Mouse (Mus musculus): ENCODE measurements around the gene Best2. TPM values are rescaled to one million over a fixed set of nuclear protein-coding genes. Genes with fewer than 3 reads are reported as not detected.

Best2 gene
- polyA plus RNA-seq, 1 experiment from 2014 or later = not detected

DNA sequence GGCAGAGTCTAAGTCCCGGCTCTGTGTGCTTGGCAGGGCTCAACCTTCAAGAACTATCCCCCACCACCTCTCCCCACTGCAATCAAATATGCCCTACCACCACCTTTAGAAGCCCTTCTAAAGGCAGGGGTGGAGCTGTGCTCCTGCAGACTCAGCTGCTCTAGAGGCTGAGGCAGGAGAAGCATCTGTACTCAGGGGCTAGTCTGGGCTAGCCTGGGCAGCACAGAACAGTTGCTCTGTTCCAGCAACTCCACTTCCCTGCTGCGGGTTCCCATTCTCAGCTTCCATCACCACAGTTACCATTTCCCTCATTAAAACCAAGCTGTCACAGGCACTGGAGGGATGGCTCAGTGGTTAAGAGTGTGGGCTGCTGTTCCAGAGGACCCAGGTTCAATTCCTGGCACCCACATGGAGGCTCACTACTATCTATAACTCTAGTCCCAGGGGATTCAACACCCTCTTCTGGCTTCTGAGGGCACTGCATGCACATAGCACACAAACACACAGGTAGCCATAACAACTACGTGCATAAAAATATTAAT lies 7.3 kb upstream of the Best2 start:
- Histone ChIP-seq H3K9ac (no peak overlapping the region), H3K27me3 (no peaks in the 10 kb centered on the region), H3K9me3 (replicated peaks) (no peaks in the 10 kb centered on the region), H3K27ac (replicated peaks) (no peak overlapping the region), H3K4me2 (no peak overlapping the region), H3K4me1 (replicated peaks) (peaks cover 26% of the 10 kb centered on the region), H3K36me3 (replicated peaks) (peaks cover 67% of the 10 kb centered on the region), H3K4me3 (replicated peaks) (no peak overlapping the region)
- 81% methylated on average over 3 of the region's 3 CpGs for WGBS (ENCODE audit: insufficient replicate concordance)
- no peak for ATAC-seq (ENCODE audit: insufficient read depth)

DNA sequence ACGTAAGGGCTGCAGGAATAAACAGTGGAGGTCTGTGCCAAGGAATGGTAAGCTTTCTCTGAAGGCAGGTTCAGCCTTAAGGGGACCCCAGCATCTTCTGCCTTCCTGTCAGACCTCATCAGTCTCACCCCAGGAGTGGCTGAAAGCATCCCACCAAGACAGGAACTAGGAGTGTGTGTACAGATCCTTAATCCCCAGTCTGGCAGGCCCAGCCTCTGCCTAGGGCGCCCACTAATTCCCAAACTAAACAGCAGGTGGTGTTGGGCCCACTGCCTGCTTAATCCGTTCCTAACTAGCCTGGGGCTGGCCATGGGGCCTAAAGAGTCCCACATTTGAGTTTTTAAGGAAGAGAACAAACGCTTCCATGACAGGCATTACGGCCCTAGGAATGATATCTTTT lies 2.9 kb upstream of the Best2 start:
- Histone ChIP-seq H3K27ac (replicated peaks) (no peak overlapping the region), H3K27me3 (peaks cover 34% of the 10 kb centered on the region), H3K9ac (no peak overlapping the region), H3K36me3 (replicated peaks) (peaks cover 46% of the 10 kb centered on the region), H3K9me3 (replicated peaks) (no peaks in the 10 kb centered on the region), H3K4me3 (replicated peaks) (no peak overlapping the region), H3K4me1 (replicated peaks) (peaks cover 6% of the 10 kb centered on the region), H3K4me2 (no peak overlapping the region)
- 61% methylated on average over 5 of the region's 5 CpGs for WGBS (ENCODE audit: insufficient replicate concordance)
- no peak for ATAC-seq (ENCODE audit: insufficient read depth)

DNA sequence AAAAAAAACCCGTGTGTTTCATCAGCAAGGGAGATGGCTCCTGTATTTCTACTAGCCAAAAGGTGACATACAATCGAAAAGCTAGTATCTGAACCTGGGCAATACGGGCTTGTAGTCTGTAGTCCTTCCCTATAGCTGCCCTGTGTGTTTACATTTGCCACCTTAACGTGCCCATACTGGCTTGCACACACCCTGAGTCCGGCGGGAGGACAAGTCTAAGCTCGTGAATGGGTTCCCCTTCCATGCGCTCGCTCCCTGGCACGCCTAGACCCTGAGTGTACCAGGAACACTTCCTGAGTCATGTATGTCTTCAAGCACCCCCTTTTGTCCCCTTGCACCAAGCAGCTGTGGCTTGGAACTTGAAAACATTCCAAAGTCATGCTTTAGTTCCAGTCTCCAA lies 2.4 kb upstream of the Best2 start:
- Histone ChIP-seq H3K9ac (no peak overlapping the region), H3K4me1 (replicated peaks) (peaks cover 6% of the 10 kb centered on the region), H3K4me2 (no peak overlapping the region), H3K36me3 (replicated peaks) (peaks cover 42% of the 10 kb centered on the region), H3K27me3 (peaks cover 38% of the 10 kb centered on the region), H3K9me3 (replicated peaks) (no peaks in the 10 kb centered on the region), H3K27ac (replicated peaks) (no peak overlapping the region), H3K4me3 (replicated peaks) (no peak overlapping the region)
- WGBS (ENCODE audit: insufficient replicate concordance) = 66% methylated on average over 10 of the region's 10 CpGs
- no peak for ATAC-seq (ENCODE audit: insufficient read depth)

DNA sequence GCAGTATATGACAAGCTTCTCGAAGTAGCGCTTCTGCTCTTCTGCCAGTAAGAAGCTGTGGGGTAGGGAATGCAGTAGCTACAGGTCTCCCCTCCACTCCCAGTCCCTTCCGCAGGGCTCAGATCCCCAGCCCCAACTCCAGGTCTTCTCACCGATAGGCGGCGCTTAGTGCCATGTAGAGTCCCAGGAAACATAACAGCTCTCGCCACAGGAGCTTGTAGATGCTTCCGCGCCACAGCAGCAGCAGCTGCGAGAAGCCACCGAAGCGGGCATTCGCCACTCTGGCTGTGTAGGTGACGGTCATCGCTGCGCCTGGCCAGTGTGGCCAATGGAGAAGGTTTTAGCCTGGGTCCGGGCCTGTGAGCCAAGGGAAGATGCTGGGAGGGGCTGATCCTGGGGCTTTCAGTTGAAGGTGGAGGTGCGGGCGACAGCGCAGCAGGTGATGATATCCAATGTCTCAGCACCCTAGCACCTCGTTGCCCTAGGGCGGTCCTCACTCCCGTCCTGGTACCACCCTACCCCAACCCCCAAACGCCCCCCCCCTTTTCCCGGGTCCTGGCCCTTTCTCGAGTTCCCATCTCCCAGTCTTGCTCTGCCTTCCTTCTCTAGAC lies 996 bp downstream of the Best2 start:
- 0 out of 2 replicates have a peak, but pooled peaks have one; percentile 16 for ATAC-seq (ENCODE audit: insufficient read depth)

DNA sequence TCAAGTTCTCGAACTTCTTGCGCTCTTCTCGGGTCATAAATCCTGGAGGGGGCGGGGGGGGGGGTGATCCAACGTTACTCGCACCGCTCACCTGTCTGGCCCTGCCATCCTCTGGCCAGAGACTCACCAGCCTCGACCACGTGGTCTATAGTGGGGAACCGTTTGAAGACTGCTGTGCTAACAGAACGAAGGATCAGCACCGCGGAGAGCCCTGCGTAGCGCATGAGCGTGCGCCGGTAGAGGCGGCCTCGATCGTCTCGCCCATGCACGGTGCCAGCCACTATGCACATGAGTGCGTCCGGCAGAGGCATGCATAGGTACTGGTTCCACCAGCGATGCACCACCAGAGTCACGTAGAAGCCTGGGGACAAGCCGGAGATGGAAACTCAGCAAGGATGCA lies 3.1 kb downstream of the Best2 start:
- H3K4me3 ChIP-seq (replicated peaks) = no peak overlapping the region
- 14% methylated on average over 28 of the region's 28 CpGs for WGBS (ENCODE audit: insufficient replicate concordance)
- H3K4me2 ChIP-seq = no peak overlapping the region
- H3K4me1 ChIP-seq (replicated peaks) = peaks cover 11% of the 10 kb centered on the region
- no peaks in the 10 kb centered on the region for H3K36me3 ChIP-seq (replicated peaks)
- H3K27ac ChIP-seq (replicated peaks) = no peak overlapping the region
- peaks cover 84% of the 10 kb centered on the region for H3K27me3 ChIP-seq
- ATAC-seq (ENCODE audit: insufficient read depth) = no peak
- no peaks in the 10 kb centered on the region for H3K9me3 ChIP-seq (replicated peaks)
- no peak overlapping the region for H3K9ac ChIP-seq

More for the DNA sequence above, 996 bp downstream of the Best2 start:
- no peak overlapping the region for H3K27ac ChIP-seq (replicated peaks)
- H3K4me1 ChIP-seq (replicated peaks) = peaks cover 6% of the 10 kb centered on the region
- 5% methylated on average over 26 of the region's 26 CpGs for WGBS (ENCODE audit: insufficient replicate concordance)
- H3K9me3 ChIP-seq (replicated peaks) = no peaks in the 10 kb centered on the region
- H3K9ac ChIP-seq = no peak overlapping the region
- H3K36me3 ChIP-seq (replicated peaks) = peaks cover 8% of the 10 kb centered on the region
- peak overlapping the region; percentile 11; the same call in 1 of the 2 replicates for H3K4me3 ChIP-seq (replicated peaks)
- H3K4me2 ChIP-seq = peak overlapping the region; percentile 63
- peaks cover 67% of the 10 kb centered on the region for H3K27me3 ChIP-seq

DNA sequence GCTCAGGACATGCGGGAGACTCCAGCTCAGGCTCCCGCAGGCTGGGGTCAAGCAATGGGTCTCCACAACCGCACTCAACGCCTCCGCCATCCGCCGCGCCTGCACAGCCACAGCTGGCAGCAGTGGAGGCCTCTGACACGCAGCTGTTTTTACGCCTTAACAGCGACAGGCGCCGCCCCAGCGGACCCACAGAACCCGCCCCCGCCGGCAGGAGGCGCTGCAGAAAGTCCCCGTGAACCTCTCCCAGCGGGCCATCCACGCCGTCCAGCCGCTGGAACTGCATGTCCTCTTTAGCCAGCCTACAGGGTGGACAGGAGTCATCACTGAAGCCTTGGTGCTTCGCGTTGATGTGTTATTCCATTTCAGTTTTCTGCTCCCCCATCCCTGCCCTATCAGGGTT lies 6.6 kb downstream of the Best2 start:
- no peak for ATAC-seq (ENCODE audit: insufficient read depth)
- Histone ChIP-seq H3K9me3 (replicated peaks) (no peaks in the 10 kb centered on the region), H3K36me3 (replicated peaks) (no peaks in the 10 kb centered on the region), H3K27ac (replicated peaks) (no peak overlapping the region), H3K27me3 (peaks cover 60% of the 10 kb centered on the region), H3K4me3 (replicated peaks) (no peak overlapping the region), H3K4me1 (replicated peaks) (peaks cover 5% of the 10 kb centered on the region; the same call in 1 of the 2 replicates), H3K4me2 (no peak overlapping the region), H3K9ac (no peak overlapping the region)
- 21% methylated on average over 25 of the region's 25 CpGs for WGBS (ENCODE audit: insufficient replicate concordance)

DNA sequence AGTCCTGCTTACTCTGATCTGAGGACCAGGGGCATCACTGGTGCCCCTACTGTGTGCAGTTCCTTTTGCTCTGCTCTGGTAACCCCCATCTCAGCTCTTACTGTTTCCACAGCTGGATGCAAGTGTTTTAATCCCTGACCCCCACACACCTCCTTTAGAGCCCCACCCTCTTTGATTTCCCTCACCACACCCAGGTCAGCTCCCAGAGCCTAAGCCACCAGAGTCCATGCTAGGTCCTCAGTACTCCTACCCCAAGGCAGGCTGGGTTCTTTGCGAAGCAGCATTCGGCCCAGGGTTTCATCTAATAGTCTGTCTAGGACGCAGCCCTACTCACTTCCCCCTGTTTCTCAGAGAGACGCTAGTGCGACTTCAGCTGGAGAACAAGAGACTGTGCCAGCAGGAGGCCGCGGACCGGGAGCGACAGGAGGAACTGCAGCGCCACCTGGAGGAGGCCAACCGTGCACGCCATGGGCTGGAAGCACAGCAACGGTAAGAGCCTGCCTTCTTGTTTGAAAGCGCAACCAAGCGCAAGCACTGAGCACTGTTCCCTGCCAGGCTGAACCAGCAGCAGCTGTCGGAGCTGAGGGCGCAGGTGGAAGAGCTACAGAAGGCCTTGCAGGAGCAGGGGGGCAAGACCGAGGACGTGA lies 16.6 kb downstream of the Best2 start:
- Histone ChIP-seq H3K27ac (replicated peaks) (no peak overlapping the region), H3K4me3 (replicated peaks) (no peak overlapping the region), H3K9me3 (replicated peaks) (no peaks in the 10 kb centered on the region), H3K36me3 (replicated peaks) (no peaks in the 10 kb centered on the region), H3K4me1 (replicated peaks) (peaks cover 13% of the 10 kb centered on the region), H3K9ac (no peak overlapping the region), H3K4me2 (peak overlapping the region; percentile 44), H3K27me3 (peaks cover 9% of the 10 kb centered on the region; the same call in 1 of the 2 replicates)
- 4% methylated on average over 19 of the region's 19 CpGs for WGBS (ENCODE audit: insufficient replicate concordance)
- ATAC-seq (ENCODE audit: insufficient read depth) = peak; percentile 56

DNA sequence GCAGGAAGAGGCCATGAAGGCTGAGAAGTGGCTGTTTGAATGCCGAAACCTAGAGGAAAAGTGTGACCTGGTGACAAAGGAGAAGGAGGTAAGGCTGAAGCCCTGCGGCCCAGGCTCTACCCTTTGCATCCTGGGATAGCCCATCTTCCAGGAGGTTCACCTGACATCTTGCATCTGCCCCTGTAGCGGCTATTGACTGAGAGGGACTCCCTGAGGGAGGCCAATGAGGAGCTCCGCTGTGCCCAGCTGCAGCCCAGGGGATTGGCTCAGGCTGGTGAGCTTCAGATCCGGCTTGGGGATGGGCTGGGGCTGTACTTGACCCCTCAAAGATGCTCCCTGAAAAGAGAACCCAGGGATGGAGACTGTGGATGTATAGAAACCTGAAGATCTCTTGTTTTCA lies 17.4 kb downstream of the Best2 start:
- peaks cover 13% of the 10 kb centered on the region for H3K4me1 ChIP-seq (replicated peaks)
- 79% methylated on average over 5 of the region's 5 CpGs for WGBS (ENCODE audit: insufficient replicate concordance)
- H3K27me3 ChIP-seq = peaks cover 9% of the 10 kb centered on the region; the same call in 1 of the 2 replicates
- H3K9ac ChIP-seq = no peak overlapping the region
- no peak overlapping the region for H3K4me3 ChIP-seq (replicated peaks)
- ATAC-seq (ENCODE audit: insufficient read depth) = no peak
- H3K36me3 ChIP-seq (replicated peaks) = no peaks in the 10 kb centered on the region
- no peak overlapping the region for H3K4me2 ChIP-seq
- H3K27ac ChIP-seq (replicated peaks) = no peak overlapping the region
- H3K9me3 ChIP-seq (replicated peaks) = no peaks in the 10 kb centered on the region

DNA sequence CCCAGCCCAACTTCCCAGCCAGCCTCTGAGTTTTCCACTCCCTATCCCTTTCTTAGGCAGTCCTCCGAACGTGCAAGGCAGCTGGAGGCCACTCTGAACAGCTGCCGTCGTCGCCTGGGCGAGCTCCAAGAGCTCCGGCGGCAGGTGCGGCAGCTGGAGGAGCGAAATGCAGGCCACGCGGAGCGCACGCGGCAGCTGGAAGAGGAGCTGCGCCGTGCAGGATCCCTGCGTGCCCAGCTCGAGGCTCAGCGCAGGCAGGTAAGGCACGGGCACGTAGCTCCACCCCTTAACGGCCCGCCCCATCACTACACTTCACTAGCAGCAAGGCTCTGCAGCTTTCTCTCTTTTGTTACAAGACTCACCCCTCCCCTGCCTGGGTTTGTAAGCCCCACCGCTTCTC lies 18.7 kb downstream of the Best2 start:
- no peak overlapping the region for H3K27ac ChIP-seq (replicated peaks)
- H3K36me3 ChIP-seq (replicated peaks) = no peaks in the 10 kb centered on the region
- H3K4me3 ChIP-seq (replicated peaks) = no peak overlapping the region
- 65% methylated on average over 25 of the region's 25 CpGs for WGBS (ENCODE audit: insufficient replicate concordance)
- H3K4me1 ChIP-seq (replicated peaks) = peaks cover 21% of the 10 kb centered on the region
- H3K27me3 ChIP-seq = peaks cover 9% of the 10 kb centered on the region; the same call in 1 of the 2 replicates
- H3K9me3 ChIP-seq (replicated peaks) = no peaks in the 10 kb centered on the region
- ATAC-seq (ENCODE audit: insufficient read depth) = no peak
- H3K9ac ChIP-seq = no peak overlapping the region
- H3K4me2 ChIP-seq = no peak overlapping the region

DNA sequence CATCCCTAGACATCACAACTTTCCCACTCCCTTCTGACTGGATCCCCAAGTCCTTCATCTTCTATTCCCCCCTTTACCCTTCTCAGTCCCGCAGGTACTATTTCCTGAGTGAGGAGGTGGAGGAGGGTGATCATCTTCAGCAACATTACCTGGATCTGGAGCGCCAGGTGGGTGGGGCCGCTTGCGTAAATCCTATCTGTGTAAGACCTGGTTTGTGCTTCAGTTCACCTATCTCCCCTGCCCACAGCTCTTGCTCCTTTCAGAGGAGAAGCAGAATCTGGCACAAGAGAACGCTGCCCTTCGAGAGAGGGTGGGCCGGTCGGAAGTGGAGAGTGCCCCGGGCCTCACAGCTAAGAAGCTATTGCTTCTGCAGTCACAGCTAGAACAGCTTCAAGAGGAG lies 20.0 kb downstream of the Best2 start:
- Histone ChIP-seq H3K9ac (no peak overlapping the region), H3K9me3 (replicated peaks) (no peaks in the 10 kb centered on the region), H3K27ac (replicated peaks) (no peak overlapping the region), H3K36me3 (replicated peaks) (no peaks in the 10 kb centered on the region), H3K4me1 (replicated peaks) (peaks cover 31% of the 10 kb centered on the region), H3K27me3 (peaks cover 9% of the 10 kb centered on the region; the same call in 1 of the 2 replicates), H3K4me3 (replicated peaks) (no peak overlapping the region), H3K4me2 (no peak overlapping the region)
- no peak for ATAC-seq (ENCODE audit: insufficient read depth)
- WGBS (ENCODE audit: insufficient replicate concordance) = 78% methylated on average over 9 of the region's 9 CpGs

DNA sequence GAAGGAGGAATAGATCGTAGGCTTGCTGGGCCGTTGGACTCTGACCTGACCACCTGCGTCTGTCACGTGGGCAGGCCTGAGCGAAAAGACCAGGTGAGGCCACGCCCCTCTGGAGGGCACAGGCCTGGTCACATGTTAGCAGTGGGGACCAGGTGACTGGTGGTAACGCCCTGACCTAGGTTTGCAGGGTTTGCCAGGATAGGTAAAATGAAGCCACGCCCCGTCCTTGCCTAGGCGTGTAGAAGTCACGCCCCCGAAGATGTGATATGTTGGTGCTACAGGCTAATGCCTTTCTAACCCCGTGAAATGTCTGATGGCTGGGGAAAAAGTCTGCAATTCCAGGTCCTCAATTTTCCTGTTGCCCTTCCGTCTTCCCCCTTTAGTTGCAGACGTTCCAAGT lies 23.5 kb downstream of the Best2 start:
- Histone ChIP-seq H3K27ac (replicated peaks) (peak overlapping the region; percentile 85), H3K4me2 (peak overlapping the region; percentile 98), H3K9ac (peak overlapping the region; percentile 65; the same call in 1 of the 2 replicates), H3K4me1 (replicated peaks) (peaks cover 52% of the 10 kb centered on the region), H3K27me3 (no peaks in the 10 kb centered on the region; the same call in 1 of the 2 replicates), H3K36me3 (replicated peaks) (no peaks in the 10 kb centered on the region), H3K4me3 (replicated peaks) (peak overlapping the region; percentile 70), H3K9me3 (replicated peaks) (no peaks in the 10 kb centered on the region)
- WGBS (ENCODE audit: insufficient replicate concordance) = 2% methylated on average over 15 of the region's 15 CpGs
- peak; percentile 45 for ATAC-seq (ENCODE audit: insufficient read depth)
